Mouse (Mus musculus) heart, adult 11 months (tissue): ENCODE measurements at regions not wholly inside any gene's neighbourhood (a gene's known extent, or its start where the extent isn't known, plus 50 kb on each side); places are given as distances from the start of the nearest gene placed in this dataset.

ENCODE experiments used
- DNase-seq: peaks from one replicate; pipeline ENCODE4 v3.0.0; 2022

DNA sequence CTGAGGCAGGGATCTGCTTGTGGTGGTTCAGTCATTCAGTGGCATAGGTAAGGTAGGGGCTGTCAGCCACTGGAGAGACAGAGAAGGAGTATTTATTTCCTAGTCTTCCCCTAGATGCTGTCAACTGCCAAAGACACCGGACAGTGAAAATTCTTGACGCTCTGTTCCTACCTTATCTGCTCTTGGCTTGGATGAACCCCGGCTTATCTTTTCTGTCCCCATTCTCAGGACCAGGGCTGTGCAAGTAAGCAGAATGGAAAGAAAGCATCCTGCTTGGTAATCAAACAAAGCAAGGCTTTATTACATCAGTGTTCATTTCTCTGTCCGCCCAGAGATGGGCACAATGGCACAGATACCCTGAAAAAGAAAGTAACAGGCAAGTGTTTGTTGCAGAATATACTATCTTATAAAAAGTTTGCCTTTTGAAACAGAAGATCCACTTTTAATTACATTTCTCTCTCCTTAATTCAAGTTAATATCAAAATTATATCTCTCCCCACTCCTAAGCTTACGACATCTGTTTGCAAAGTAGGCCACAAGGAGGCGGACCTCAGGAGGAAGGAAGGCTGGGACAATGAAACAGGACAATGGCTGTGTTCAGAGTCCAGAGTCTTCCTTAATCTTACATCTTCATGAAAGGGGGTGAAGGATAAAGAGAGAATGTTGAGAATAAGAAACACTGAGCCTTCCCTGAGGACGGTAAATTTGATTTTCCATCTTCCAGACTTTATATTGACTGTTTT, 316.8 kb upstream of the Ubash3b start:
- peak; percentile 89 for DNase-seq

DNA sequence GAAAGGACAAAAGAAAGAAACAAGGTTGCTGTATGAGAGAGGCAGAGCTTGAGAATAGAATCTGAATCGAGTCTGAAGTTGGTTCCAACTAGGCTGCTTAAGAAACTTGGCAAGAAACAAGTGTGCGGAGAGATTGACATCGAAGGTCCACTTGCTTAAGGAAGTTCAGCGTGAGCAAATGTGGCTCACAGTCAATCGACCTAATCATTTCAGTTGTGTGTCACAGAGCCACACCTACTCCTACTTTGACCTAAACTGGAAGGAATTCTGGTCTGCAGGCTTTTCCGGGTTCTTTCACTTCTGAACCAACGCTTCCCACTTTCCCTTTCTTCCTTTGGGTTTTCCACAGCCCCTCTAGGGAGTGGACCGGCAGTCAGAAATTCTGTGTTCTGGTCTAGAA, 313.8 kb upstream of the Ubash3b start:
- DNase-seq: peak; percentile 96

DNA sequence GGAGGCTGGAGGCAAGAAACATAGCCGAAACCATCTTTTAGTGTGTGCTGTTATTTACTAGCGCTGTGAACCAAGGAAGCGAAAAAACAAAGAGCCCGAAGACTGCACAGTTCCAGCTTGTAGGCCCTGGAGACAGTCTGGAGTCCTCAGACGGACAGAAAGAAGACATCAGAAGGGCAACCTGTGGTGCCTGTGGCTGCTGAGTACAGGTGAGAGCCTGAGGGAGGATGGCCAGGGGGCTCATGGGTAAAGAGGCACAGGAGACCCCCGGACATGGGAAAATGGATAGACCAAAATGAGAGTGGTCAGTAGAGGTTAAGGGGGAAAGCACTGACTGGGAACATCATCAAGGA, 313.4 kb upstream of the Ubash3b start:
- DNase-seq: no peak

DNA sequence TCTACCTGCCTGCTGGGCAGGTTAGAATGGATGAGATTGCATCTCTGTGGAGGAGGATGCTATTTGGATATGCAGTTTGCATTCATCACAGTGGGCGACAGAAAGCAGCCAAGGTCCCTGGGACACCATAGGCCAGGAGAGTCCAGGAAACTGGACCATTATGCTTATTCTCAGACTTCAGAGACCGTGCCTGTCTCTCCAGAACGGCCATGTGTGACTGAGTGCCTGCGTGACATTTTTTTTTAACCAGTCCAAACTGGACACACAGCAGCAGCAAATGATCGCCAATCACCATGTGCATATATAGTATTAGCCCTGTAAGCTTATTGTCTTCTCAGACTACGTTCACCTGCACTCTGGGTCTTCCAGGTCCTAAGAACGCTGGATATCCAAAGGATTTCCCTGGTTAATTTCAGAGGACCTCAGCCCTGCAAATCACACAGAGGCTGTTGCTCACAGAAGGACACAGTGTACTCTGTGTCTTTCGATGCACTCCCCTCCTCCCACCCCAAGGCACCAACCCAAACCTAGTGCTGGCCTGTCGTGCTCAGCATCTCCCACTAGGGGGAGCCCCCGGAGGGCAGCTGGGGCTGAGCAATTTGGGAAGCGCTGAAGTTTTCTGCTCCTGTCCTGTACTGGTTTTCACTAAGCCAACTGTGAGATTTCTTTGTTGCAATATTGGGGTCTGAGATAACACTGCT, 312.9 kb upstream of the Ubash3b start:
- peak; percentile 99 for DNase-seq

DNA sequence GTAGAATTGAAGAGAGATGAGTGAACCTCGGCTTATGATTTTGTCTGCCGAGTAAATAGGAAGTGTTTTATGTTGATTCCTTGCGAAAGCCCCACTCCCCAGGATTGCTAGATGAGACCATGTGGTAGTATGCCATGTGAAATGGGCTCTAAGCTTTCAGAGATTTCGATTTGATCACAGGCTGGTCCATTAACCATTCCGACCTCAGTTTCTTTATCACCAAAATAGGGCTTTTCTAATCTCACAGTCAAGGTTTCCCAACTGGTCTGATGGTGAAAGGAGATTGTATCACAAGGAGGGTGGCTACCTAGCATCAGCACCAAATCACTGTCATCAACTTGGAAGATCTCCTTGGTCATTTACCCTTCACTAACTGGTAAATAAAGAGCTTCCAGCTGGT, 312.0 kb upstream of the Ubash3b start:
- peak; percentile 84 for DNase-seq

DNA sequence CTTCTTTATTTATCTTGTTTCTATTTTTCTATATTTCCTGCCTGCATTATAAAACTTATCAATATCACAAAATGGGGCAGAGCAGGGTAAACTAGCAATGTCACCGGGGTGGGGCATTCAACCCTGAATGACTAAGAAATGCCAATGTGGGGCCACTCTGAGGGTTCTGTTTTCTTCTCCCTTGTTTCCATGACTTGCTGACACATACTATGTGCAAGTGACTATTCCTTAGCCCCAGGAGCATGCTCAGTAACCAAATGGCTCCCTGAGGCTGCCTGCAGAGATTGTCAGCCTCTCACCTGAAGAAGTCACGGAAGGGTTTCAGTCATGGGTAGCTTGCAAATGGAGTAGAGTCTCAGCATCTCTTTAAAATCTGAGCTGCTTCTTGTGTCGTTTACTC, 309.8 kb upstream of the Ubash3b start:
- DNase-seq: peak; percentile 82

DNA sequence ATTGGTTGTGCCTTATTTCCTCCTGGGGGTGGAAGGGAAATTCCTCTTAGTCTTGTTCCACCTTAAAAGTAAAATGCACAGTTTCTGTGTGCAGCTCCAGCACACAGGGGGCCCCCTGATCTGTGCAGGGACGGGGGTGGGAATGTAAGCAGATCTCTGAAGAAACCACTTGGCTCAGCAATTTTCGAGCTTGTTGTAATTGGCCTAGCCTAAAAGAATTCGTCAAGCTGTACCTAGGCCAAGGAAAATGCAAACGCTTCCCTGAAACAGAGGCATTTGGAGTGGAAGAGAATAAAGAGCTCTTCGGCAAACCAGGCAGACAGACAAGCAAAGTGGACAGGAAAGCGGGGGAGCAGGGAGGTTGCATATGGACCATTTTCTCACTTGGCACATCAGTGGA, 308.5 kb upstream of the Ubash3b start:
- DNase-seq: peak; percentile 87

DNA sequence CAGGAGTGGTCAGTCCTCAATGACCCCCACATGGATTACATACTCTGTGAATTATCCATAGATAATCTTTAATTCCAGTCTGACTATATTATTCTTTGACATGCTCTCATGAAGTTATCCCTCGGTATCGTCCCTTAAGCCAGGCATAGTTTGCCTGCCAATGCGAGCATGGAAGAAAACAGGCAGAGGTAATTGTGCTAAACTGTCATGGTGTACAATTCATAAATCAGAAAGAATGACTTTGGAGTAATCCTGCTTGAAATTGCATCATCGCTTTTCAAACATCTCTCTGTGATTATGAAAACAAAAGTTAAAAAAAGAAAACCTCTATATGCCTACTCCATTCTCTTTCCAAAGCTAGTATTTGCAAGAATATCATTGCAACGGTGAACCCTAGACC, 307.9 kb upstream of the Ubash3b start:
- peak; percentile 33 for DNase-seq

DNA sequence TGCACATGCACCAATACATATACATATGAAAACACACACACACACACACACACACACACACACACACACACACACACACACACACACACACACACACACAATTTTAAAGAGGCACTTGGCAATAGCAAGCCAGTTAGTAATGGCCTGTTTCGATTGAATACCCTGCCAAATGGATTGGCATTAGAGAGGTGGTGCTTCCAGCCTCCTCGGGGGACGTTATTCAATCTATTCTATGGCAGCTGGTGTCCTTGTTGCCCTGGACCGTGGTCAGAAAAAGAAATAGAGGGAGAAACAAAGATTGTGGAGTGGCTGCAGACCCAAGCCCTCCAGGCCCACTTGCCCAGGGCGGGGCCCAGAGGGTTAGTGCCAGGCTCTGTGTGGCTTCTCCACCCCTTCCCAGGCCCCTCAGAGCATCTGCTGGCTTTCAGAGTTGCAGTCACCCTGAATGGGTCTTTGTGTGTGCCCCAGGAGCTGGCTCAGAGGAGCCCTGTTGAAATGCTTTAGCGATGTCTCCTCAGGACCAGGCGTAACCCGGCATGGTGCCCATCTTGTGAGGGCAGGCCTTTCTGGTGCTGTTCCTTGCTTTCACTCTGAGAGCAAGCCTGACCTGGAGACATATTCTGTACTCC, 302.7 kb upstream of the Ubash3b start:
- peak; percentile 81 for DNase-seq

DNA sequence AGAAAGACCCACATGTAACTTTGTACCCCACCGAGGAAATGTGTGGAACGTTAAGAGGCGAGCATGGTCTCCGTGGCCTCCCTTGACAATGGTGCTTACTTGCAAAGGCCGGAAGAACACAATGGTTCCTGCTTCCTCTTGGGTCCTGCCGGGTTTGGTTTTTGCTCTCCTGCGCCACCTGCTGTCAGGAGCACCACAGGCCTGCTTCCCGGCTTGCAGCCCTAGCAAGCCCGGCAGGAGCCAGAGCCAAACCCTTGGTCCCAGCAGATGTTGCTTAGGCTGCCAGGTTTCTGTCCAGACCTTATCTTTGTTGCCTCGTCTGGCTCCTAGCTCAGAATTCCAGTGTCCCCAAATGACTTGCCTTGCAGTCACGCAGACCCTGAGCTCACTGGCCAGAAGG, 300.2 kb upstream of the Ubash3b start:
- DNase-seq: peak; percentile 99

DNA sequence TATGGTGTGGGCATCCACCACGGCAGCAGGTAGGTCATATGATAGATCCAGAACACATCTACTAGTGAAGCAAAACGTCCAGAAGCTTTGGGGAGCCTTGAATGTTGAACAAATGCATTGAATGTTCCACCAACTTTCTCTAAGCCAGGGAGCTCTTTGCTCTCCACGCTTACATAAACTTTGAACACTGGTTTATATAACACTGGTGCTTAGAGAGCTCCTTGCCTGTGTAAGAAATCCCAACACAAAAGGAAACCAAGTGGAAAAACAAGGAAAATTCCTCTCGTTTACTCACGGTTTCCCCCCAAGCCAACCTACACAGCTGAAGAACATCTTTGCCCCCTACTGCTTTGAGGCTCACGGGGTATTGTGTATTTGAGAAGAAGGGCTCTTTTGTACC, 299.2 kb upstream of the Ubash3b start:
- peak; percentile 78 for DNase-seq

DNA sequence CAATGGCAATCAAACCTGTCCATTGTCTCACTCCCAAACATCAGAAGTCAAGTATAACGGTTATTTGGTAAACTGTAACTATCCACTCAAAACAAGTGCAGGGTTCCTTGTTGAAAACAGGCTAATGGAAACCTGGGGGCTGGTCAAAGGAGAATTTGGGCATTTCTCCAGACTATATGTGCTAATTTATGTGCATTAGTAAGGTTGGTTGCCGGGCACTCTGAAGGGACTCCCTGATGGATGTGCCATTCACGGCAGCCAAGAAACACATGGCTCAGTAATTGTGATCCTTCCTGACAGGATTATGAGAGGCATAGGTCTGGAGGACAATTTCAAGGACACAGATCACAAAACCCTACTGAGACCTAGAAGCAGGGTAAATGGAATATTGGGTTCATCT, 295.5 kb upstream of the Ubash3b start:
- no peak for DNase-seq

DNA sequence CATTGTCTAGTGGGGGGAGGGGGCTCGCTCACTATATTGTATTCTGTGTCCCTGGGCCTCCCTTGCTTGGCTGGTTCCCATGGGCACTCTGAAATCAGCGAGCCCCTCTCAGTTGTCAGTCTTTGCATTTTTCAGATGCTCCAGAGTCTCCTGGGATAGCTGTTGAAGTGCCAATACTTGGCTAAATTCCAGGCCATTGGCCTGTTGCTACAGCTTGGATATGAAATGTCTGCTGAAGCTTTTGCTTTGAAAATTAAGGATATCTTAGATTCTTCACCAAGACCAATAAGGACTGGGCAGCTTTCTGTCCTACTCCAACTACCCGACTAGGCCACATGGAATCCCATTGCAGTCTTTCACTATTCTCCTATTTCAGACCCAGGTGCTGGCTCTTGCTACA, 290.2 kb upstream of the Ubash3b start:
- peak; percentile 82 for DNase-seq

DNA sequence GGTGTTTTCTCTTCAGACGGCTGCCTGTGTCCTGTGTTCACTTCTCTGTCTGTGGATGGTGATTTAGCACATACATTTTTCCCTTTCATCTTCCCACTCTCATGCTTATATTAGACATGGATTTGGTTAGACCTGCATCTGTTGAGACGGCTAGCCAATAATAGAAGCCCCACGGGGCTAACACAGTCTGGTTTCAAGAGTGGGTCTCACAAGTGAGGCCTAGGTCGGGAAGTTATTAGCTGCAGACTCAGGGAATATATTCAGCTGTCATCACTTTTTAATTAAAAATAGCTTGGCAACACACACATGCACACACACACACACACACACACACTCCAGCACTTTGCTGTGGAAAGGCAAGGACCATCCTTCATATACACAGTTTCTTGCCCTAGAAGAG, 287.7 kb upstream of the Ubash3b start:
- DNase-seq: peak; percentile 86

DNA sequence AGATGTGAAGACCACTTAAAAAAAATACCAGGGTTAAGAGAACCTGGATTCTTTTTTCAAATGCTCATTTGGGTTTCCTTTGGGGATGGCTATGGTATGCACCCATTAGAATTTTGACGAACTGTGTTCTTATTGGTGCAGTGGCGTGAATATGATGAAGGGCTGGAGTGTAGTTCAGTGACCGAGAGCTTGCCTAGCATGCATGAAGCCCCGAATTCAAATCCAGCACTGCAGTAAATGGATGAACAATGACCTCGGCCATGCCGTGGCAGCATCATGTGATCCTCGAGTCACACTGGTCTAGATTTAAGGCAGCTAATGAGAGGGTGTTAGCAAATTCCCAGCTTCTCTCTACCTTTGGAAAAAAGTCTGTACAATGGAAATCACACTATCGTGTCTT, 286.4 kb upstream of the Ubash3b start:
- DNase-seq: peak; percentile 85

DNA sequence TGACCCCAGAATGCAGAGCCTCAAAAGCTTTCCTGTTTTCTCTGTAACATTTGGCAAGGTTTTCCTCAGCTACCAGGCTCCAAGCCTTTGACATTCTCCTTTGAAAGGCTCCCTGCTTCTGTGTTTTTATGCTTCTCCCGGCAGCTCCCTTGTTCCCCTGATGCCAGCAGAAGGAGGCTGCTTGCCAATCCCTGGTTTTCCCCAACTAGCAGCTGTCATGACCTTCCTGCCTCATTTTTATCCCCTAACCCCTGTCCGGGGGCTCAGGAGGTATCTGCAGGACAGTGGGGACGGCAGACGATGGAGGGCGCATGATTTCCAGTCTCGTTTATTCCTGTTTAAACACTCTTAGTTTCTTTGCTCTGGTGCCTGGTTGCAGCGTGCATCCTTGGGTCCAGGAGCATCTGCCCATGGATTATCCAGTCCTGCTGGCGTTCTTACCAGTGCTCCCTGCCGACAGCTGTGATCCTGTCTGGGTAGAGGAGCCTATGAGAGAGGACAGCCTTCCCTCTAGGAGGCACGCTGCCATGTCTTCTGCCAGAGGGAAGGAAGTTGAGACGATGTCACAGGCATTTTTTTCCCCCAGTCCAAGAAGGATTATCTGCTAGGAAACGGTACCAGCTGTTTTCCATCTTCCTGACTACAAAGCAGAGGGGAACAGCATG, 285.8 kb upstream of the Ubash3b start:
- peak; percentile 99 for DNase-seq

DNA sequence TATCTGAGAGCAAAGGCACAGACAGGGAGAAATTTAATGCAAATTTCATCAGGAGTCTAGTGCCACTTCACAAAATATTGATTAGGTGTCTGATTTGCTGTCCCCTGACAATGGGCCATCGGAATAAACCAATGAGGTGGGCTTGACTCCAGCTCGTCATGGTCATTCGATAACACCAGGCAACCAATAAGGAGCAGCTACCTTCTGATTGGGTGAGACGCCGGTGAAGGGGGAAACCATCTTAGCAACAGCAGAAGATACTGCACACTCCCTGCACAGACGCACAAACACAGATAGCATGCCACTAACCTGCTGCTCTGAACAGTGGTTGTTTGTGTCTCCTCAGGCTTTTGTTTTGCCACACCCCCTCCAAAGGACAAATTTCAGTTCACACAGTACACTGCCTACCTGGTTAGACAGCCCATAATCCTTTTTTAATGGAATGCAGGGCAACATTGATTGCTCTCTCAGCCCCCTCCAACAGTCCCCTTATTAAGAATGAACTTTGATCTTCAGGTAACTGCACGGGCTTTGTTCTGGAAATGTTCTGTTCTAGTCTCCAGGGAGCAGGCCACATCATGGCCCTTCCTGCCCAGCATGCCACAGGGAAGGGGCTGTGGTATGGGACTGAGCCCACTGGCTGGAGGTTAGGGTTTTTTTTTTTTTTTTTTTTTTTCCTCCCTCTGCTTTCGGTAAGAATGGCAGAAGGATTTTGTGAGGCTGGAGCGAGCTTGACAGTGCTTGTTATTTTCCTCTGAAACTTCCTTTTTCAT, 285.1 kb upstream of the Ubash3b start:
- DNase-seq: peak; percentile 88

DNA sequence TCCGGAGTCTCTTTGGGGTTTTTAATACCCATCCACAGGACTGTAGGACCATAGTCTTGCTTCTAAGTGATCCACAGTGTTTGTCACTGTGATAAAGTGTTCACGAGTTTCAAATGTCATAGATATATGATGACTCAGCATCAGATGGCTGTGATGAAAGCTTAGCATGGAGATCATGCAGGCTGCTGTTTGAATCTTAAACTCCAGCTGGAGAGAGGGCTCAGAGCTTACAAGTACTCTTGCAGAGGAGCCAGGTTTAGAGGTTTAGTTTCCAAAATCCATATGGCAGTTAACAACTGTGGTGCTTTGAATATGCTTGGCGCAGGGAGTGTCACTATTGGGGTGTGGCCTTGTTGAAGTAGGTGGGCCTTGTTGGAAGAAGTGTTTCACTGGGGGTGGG, 280.9 kb upstream of the Ubash3b start:
- peak; percentile 24 for DNase-seq

DNA sequence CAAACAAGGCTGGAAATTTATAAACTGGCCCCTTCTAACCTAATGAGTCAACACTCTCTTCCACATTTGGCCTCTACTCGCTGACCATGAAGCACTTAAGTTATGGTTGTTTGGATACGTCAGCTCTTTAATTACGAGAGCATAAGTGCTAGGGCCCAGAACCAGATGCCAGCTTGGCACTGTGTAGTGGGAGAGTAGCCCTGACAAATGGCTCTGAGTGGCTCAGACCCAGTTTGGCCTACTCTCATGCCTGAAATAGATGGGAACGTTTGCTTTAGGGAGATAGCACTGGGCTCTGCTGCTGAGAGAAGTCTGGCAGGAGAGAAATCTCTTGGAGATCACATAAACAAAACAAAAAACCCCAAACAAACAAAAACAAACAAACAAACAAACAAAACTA, 278.5 kb upstream of the Ubash3b start:
- peak; percentile 97 for DNase-seq

DNA sequence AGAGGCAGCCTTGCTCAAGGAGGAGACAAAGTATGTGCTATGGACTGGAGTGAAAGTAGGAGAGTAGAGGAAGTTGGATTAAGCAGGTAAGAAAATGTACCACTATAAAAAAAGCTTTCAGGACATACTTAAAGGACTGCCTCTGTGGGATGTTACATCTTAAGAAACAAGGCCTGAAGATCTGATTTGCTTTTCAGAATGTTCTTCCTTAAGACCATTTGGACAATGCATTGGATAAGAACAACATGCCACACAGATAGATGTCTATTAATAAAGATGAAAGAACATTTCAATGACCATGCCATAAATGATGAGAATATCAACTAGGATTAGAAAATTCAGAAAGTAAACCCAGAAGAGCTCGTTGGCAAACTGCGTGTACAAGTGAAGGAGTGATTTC, 276.6 kb upstream of the Ubash3b start:
- DNase-seq: no peak

DNA sequence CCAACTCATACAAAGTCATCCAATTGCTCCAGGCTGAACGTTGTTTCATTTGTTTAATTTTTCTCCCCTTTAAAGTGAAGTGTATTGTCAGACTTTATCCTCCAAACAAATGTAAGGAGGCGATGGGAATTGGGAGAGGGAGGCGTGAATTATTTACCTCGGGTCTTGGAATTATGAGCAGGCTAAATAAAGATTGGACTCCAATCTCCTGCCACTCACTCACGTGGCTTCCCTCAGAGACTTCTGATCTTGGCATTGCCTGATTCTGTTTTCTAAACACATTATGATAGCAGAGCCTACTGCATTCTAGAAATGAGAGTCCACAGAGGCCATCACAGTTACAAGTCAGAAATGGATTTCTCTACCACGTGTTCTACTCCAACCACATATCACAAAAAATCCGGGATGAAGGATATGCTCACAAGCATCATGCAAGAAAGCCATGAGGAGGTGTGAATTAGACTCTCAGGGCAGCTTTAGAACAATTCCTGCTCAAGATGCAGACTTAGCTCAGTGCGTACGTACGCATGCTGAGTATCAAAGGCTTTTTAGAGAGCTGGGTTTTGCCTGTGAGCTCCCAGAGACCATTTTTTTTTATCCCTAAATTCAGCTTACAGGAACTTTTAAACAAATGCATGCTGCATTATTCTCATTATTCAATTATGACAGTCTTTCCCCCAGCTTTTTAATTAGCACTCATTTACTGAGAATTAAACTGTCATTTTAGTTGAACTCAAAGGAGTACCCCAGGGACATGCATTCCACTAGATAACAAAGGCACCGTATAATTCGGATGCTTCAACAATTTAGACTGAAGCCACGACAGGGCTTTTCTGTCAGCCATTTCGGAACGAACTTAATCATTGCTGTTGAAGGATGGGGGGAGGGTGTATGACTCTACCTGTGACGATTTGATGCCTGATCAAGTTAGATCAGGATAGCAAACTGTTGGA, 269.2 kb upstream of the Ubash3b start:
- peak; percentile 86 for DNase-seq
